Mouse (Mus musculus) lung, postnatal 0 days (tissue): ENCODE measurements around the gene Abi3.

Experiments used
- CTCF ChIP-seq: IDR thresholded peaks from 2 replicates; pipeline ENCODE4 v1.5.1; 2016; ENCODE audit warnings: antibody characterized with exemption, mild to moderate bottlenecking
- EP300 ChIP-seq: IDR thresholded peaks from 2 replicates; pipeline ENCODE4 v1.6.1; 2016; ENCODE audit warnings: antibody characterized with exemption, mild to moderate bottlenecking, control low read depth

DNA sequence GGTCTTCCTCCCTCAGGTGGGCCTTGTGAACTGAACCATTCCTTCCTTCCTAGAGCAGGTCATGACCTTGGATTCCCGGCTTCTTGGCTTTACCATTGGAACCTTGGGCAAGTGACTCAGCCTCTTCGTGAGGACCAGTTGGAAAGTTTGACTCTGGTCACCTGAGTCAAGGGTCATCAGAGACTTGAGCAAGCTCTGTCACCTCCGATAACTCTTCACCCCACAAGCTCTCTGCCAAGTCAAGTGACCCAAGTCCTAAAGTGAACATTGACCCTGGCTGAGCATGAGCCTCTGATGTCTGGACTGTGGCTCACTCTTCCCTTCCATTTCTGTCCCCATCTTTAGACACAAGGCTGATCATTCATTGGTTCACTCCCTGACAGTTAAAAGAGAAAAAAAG lies 20.8 kb downstream of the Abi3 start:
- TF ChIP-seq CTCF (no peak), EP300 (no peak)
